Mouse (Mus musculus): ENCODE data around the gene Olfr13.
"Not testable (repeated sequence)": the region's sequence is repeated elsewhere in the genome, so short reads cannot be mapped to it uniquely, and the experiment has no call there.

GRCm38 (mm10) chr6:43212873-43213272 is 40.9 kb downstream of the Olfr13 start, which contains the start of gene Olfr434:
- TF ChIP-seq POLR2A (IDR thresholded peaks at IDR 0.05; ENCODE audit: low read depth, low read length); CTCF (conservative IDR thresholded peaks at IDR 0.05; ENCODE audit: insufficient read depth, insufficient read length, low read depth, low read length): not testable (repeated sequence)

Measured in kidney, adult 2 months (tissue).